Mouse (Mus musculus) cerebellum, postnatal 4 days (tissue): Measurements from ENCODE around the gene Wee1.
"Not testable (repeated sequence)": the region's sequence is repeated elsewhere in the genome, so short reads cannot be mapped to it uniquely, and the experiment has no call there.

ENCODE experiments used
- DNase-seq, 2 experiments: peaks; one replicate each; pipeline ENCODE4 v3.0.0; 2022; ENCODE audit warnings: low spot score in 2 of 2, mixed read lengths in 1 of 2

Wee1 gene

GRCm38 (mm10) chr7:110122565-110123422 lies 948 bp downstream of the Wee1 start:
- peak in 1 of 2 experiments; percentile 40 for DNase-seq

GRCm38 (mm10) chr7:110123844-110124555 lies 2.2 kb downstream of the Wee1 start:
- DNase-seq, result no peak

- DNase-seq, result no peak
These were observed 6.7 kb downstream of the Wee1 start for GRCm38 (mm10) chr7:110128566-110128965.

GRCm38 (mm10) chr7:110132272-110132671 lies 10.4 kb downstream of the Wee1 start:
- not testable (repeated sequence) for DNase-seq

GRCm38 (mm10) chr7:110133988-110134387 lies 12.1 kb downstream of the Wee1 start:
- DNase-seq, result no peak

- no peak for DNase-seq
These were observed 16.7 kb downstream of the Wee1 start for GRCm38 (mm10) chr7:110138538-110138937.

- no peak for DNase-seq
These were observed 22.0 kb downstream of the Wee1 start for GRCm38 (mm10) chr7:110143863-110144262.

GRCm38 (mm10) chr7:110152891-110153290 lies 31.0 kb downstream of the Wee1 start:
- no peak for DNase-seq

GRCm38 (mm10) chr7:110156712-110157260 lies 34.9 kb downstream of the Wee1 start:
- DNase-seq, result no peak

- DNase-seq, result no peak
These were observed 35.5 kb downstream of the Wee1 start for GRCm38 (mm10) chr7:110157261-110157910.

- DNase-seq, result no peak
These were observed 36.2 kb downstream of the Wee1 start for GRCm38 (mm10) chr7:110158073-110158472.

- DNase-seq, result not testable (repeated sequence)
These were observed 38.3 kb downstream of the Wee1 start for GRCm38 (mm10) chr7:110160109-110160508.

GRCm38 (mm10) chr7:110160601-110161000 lies 38.8 kb downstream of the Wee1 start:
- DNase-seq, result no peak

GRCm38 (mm10) chr7:110163024-110163423 lies 41.2 kb downstream of the Wee1 start:
- DNase-seq, result no peak

GRCm38 (mm10) chr7:110164103-110164681 lies 42.3 kb downstream of the Wee1 start:
- peak; percentile 62 to 70 for DNase-seq

GRCm38 (mm10) chr7:110164712-110165122 lies 42.9 kb downstream of the Wee1 start:
- peak; percentile 90 to 93 for DNase-seq

GRCm38 (mm10) chr7:110166233-110166632 lies 44.4 kb downstream of the Wee1 start:
- DNase-seq, result no peak

- no peak for DNase-seq
These were observed 57.4 kb downstream of the Wee1 start for GRCm38 (mm10) chr7:110179208-110179607.

- no peak for DNase-seq
These were observed 58.8 kb downstream of the Wee1 start for GRCm38 (mm10) chr7:110180613-110181012.

GRCm38 (mm10) chr7:110181446-110181845 lies 59.6 kb downstream of the Wee1 start:
- DNase-seq, result no peak

- DNase-seq, result no peak
These were observed 62.8 kb downstream of the Wee1 start for GRCm38 (mm10) chr7:110184608-110185007.

- DNase-seq, result no peak
These were observed 68.1 kb downstream of the Wee1 start for GRCm38 (mm10) chr7:110189951-110190350.
